ENCODE assay signal across 12 mouse cellular contexts in genomic region chr5:3395020-3395419, GRCm38 (mm10). TPM values are rescaled to one million over a fixed set of nuclear protein-coding genes. Genes with fewer than 3 reads are reported as not detected.
DNase-seq lines count a peak whose midpoint lies in the region; ATAC-seq lines count a peak whose summit lies in the region.
"Had no signal": no experiment of that assay in that cellular context is flagged by ENCODE, and none has a peak within 500 bp of the region (broad histone marks: within the 10 kb centered on the region; RNA-seq: fewer than 3 reads in every experiment).

No protein-coding gene starts in this region.

- no peak overlapping the region for H3K27ac ChIP-seq in hindbrain, embryonic 14.5 days
- no peak overlapping the region for H3K27ac ChIP-seq in midbrain, embryonic 16.5 days (ENCODE audit: low read length)
- H3K27ac ChIP-seq: limb, embryonic 10.5 days had no signal

- intact Hi-C loops in left cerebral cortex, postnatal 4 days (cut with DNase I): no loop called here
- intact Hi-C loops in left cerebral cortex, postnatal 14 days (cut with DNase I): no loop called here

- no peaks in the 10 kb centered on the region for H3K9me3 ChIP-seq in hindbrain, embryonic 14.5 days (ENCODE audit: control insufficient read depth, low read length)
- no peaks in the 10 kb centered on the region for H3K9me3 ChIP-seq in midbrain, embryonic 16.5 days (replicated peaks; ENCODE audit: control insufficient read depth, low read length, poor library complexity, severe bottlenecking)
- H3K9me3 ChIP-seq: limb, embryonic 10.5 days had no signal

- no peaks in the 10 kb centered on the region for H3K27me3 ChIP-seq in hindbrain, embryonic 14.5 days (ENCODE audit: control insufficient read depth, insufficient read depth, low read length)
- no peaks in the 10 kb centered on the region for H3K27me3 ChIP-seq in midbrain, embryonic 16.5 days (ENCODE audit: control insufficient read depth, insufficient read depth, low read depth, low read length)
- H3K27me3 ChIP-seq: CH12.LX had no signal

- peak; percentile 75 for DNase-seq in left cerebral cortex, postnatal 4 days
- DNase-seq in left cerebral cortex, postnatal 14 days (ENCODE audit: low spot score in 2 of 2): no peak
- DNase-seq in hindbrain, embryonic 14.5 days (ENCODE audit: low spot score): no peak
- DNase-seq in kidney, postnatal 4 days: no peak
- DNase-seq in thymus, postnatal 10 days (ENCODE audit: low spot score in 2 of 2): no peak
- no peak for DNase-seq in embryo, embryonic 10.5 days (ENCODE audit: low spot score)

- no peak overlapping the region for H3K9ac ChIP-seq in hindbrain, embryonic 14.5 days
- H3K9ac ChIP-seq in midbrain, embryonic 16.5 days (ENCODE audit: low read depth, low read length): no peak overlapping the region

- 22% methylated on average over 6 of the region's 6 CpGs for WGBS in hindbrain, embryonic 14.5 days
- 13% methylated on average over 6 of the region's 6 CpGs for WGBS in midbrain, embryonic 16.5 days

- ATAC-seq in erythroid progenitor cell, adult 5-6 weeks (replicated peaks; ENCODE audit: low FRiP score, poor library complexity, severe bottlenecking): peak; percentile 78
- peak; percentile 67; the same call in 1 of the 2 replicates for ATAC-seq in hindbrain, embryonic 14.5 days (ENCODE audit: low FRiP score)
- ATAC-seq in midbrain, embryonic 16.5 days: peak; percentile 32; the same call in 1 of the 2 replicates
- ATAC-seq: intestine, embryonic 16.5 days had no signal

- no peak overlapping the region for H3K4me2 ChIP-seq in hindbrain, embryonic 14.5 days (replicated peaks)
- peak overlapping the region; percentile 28 for H3K4me2 ChIP-seq in midbrain, embryonic 16.5 days (ENCODE audit: low read length)

- no peaks in the 10 kb centered on the region; the same call in 1 of the 2 replicates for H3K4me1 ChIP-seq in hindbrain, embryonic 14.5 days (replicated peaks; ENCODE audit: control insufficient read depth, insufficient read depth, low read length)
- peaks cover 8% of the 10 kb centered on the region for H3K4me1 ChIP-seq in midbrain, embryonic 16.5 days (ENCODE audit: control insufficient read depth, insufficient read depth, low read length)

- no peaks in the 10 kb centered on the region for H3K36me3 ChIP-seq in hindbrain, embryonic 14.5 days (replicated peaks; ENCODE audit: control insufficient read depth, insufficient read depth)
- H3K36me3 ChIP-seq in midbrain, embryonic 16.5 days (ENCODE audit: control insufficient read depth, insufficient read depth, low read length): no peaks in the 10 kb centered on the region

- no peak overlapping the region for H3K4me3 ChIP-seq in hindbrain, embryonic 14.5 days (replicated peaks; ENCODE audit: low read length)
- H3K4me3 ChIP-seq in midbrain, embryonic 16.5 days (ENCODE audit: low read depth, low read length): no peak overlapping the region
- H3K4me3 ChIP-seq: limb, embryonic 10.5 days; myocyte had no signal

RNA-seq across cellular contexts. Expression of gene Cdk6, which starts 53.7 kb away (rescaled TPM):
- 10 to 100 TPM; 15.6 to 16.4 TPM for total RNA-seq in left cerebral cortex, postnatal 4 days (2021)
- 1 to 10 TPM; 7.5 to 8.6 TPM for total RNA-seq in left cerebral cortex, postnatal 14 days (2021)
- 22.3 and 26.8 TPM in 2 replicates for total RNA-seq in erythroid progenitor cell, adult 5-6 weeks (2015; ENCODE audit: low replicate concordance)
- 8.2 and 10.4 TPM in 2 replicates for total RNA-seq in erythroid progenitor cell, adult 5-6 weeks (2017; ENCODE audit: low replicate concordance)
- polyA plus RNA-seq in hindbrain, embryonic 14.5 days (2014; fragmentation: Nextera tagmentation; extraction: Ambion mirVana): 11.8 and 14.8 TPM in 2 replicates
- polyA plus RNA-seq in midbrain, embryonic 16.5 days (2015; fragmentation: Nextera tagmentation; extraction: Ambion mirVana): 6.3 and 8.1 TPM in 2 replicates
